8 mouse cellular contexts compared by ENCODE assay signal in the genomic region with DNA sequence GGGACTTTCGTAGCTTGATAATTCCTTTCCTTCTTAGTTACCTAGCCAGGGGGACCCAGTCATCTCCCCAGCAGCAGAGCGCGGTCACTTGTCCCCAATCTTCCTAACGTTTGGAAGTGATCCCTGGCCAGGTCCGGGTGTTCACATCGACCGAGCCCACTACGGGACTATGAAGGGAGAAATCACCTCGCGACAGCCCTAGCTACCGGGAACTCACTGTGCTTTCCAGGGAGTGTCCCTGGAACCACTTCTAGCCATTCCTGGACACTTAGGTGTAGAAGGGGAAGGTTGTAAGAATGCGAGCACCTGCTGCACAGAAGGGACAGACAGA. TPM values are rescaled to one million over a fixed set of nuclear protein-coding genes. Genes with fewer than 3 reads are reported as not detected.
DNase-seq lines count a peak whose midpoint lies in the region; ATAC-seq lines count a peak whose summit lies in the region.

No protein-coding gene starts in this region.

- no peak overlapping the region for H3K27ac ChIP-seq in neural tube, embryonic 11.5 days (ENCODE audit: low read depth, low read length)
- H3K27ac ChIP-seq in embryonic facial prominence, embryonic 12.5 days, result peak overlapping the region; percentile 73
- H3K27ac ChIP-seq in hindbrain, embryonic 10.5 days, result peak overlapping the region; percentile 93
- no peak overlapping the region for H3K27ac ChIP-seq in liver, embryonic 16.5 days (ENCODE audit: low read length)
- no peak overlapping the region for H3K27ac ChIP-seq in stomach, embryonic 14.5 days (ENCODE audit: low read length)

- no peaks in the 10 kb centered on the region for H3K27me3 ChIP-seq in neural tube, embryonic 11.5 days (ENCODE audit: control insufficient read depth, insufficient read depth, low read length)
- H3K27me3 ChIP-seq in embryonic facial prominence, embryonic 12.5 days, result no peaks in the 10 kb centered on the region
- H3K27me3 ChIP-seq in hindbrain, embryonic 10.5 days (ENCODE audit: insufficient read depth, poor library complexity, severe bottlenecking), result peaks cover 24% of the 10 kb centered on the region
- H3K27me3 ChIP-seq in liver, embryonic 16.5 days (ENCODE audit: control insufficient read depth, insufficient read depth, low read depth, low read length), result peaks cover 45% of the 10 kb centered on the region
- H3K27me3 ChIP-seq in stomach, embryonic 14.5 days (ENCODE audit: control insufficient read depth, insufficient read depth, low read length), result no peaks in the 10 kb centered on the region; the same call in 1 of the 2 replicates

- WGBS in neural tube, embryonic 11.5 days, result under 1% methylated on average over 12 of the region's 12 CpGs
- under 1% methylated on average over 12 of the region's 12 CpGs for WGBS in embryonic facial prominence, embryonic 12.5 days
- WGBS in hindbrain, embryonic 10.5 days, result under 1% methylated on average over 12 of the region's 12 CpGs
- 2% methylated on average over 12 of the region's 12 CpGs for WGBS in liver, embryonic 16.5 days (ENCODE audit: insufficient replicate concordance)
- under 1% methylated on average over 12 of the region's 12 CpGs for WGBS in stomach, embryonic 14.5 days

- peak; percentile 50 for DNase-seq in neural tube, embryonic 11.5 days (ENCODE audit: low spot score)
- DNase-seq in neural tube, embryonic 10.5 days (ENCODE audit: extremely low spot score, low spot score), result no peak
- no peak for DNase-seq in hindbrain, embryonic 10.5 days (ENCODE audit: low spot score)
- no peak for DNase-seq in MN1 (ENCODE audit: low spot score)
- no peak for DNase-seq in gastrocnemius, postnatal 25 days

- H3K4me2 ChIP-seq in neural tube, embryonic 11.5 days (ENCODE audit: low read depth), result peak overlapping the region; percentile 96
- H3K4me2 ChIP-seq in embryonic facial prominence, embryonic 12.5 days (replicated peaks), result peak overlapping the region; percentile 81
- peak overlapping the region; percentile 68 for H3K4me2 ChIP-seq in liver, embryonic 16.5 days (ENCODE audit: low read depth, low read length)
- H3K4me2 ChIP-seq in stomach, embryonic 14.5 days (replicated peaks; ENCODE audit: low read depth, low read length), result peak overlapping the region; percentile 95

- ATAC-seq in neural tube, embryonic 11.5 days (ENCODE audit: insufficient read depth, low FRiP score, low TSS enrichment), result no peak
- ATAC-seq in embryonic facial prominence, embryonic 12.5 days (ENCODE audit: insufficient number of reproducible peaks, insufficient read depth, low FRiP score, low TSS enrichment), result no peak
- no peak for ATAC-seq in liver, embryonic 16.5 days (ENCODE audit: low read depth)
- no peak for ATAC-seq in stomach, embryonic 14.5 days (ENCODE audit: insufficient number of reproducible peaks, insufficient read depth, low FRiP score, low read depth)

- H3K9ac ChIP-seq in neural tube, embryonic 11.5 days (ENCODE audit: low read length), result peak overlapping the region; percentile 48
- H3K9ac ChIP-seq in embryonic facial prominence, embryonic 12.5 days, result peak overlapping the region; percentile 57
- H3K9ac ChIP-seq in liver, embryonic 16.5 days (ENCODE audit: low read depth, low read length), result no peak overlapping the region
- no peak overlapping the region; the same call in 1 of the 2 replicates for H3K9ac ChIP-seq in stomach, embryonic 14.5 days (replicated peaks; ENCODE audit: low read depth, low read length)

- H3K36me3 ChIP-seq in neural tube, embryonic 11.5 days (ENCODE audit: control insufficient read depth, insufficient read depth, low read length), result no peaks in the 10 kb centered on the region
- H3K36me3 ChIP-seq in embryonic facial prominence, embryonic 12.5 days, result no peaks in the 10 kb centered on the region
- peaks cover 4% of the 10 kb centered on the region; the same call in 1 of the 2 replicates for H3K36me3 ChIP-seq in hindbrain, embryonic 10.5 days
- no peaks in the 10 kb centered on the region for H3K36me3 ChIP-seq in liver, embryonic 16.5 days (ENCODE audit: control insufficient read depth, insufficient read depth)
- no peaks in the 10 kb centered on the region for H3K36me3 ChIP-seq in stomach, embryonic 14.5 days (ENCODE audit: control insufficient read depth, insufficient read depth, low read length)

- H3K9me3 ChIP-seq in neural tube, embryonic 11.5 days (ENCODE audit: control insufficient read depth, low read length), result no peaks in the 10 kb centered on the region
- H3K9me3 ChIP-seq in embryonic facial prominence, embryonic 12.5 days, result no peaks in the 10 kb centered on the region
- no peaks in the 10 kb centered on the region for H3K9me3 ChIP-seq in hindbrain, embryonic 10.5 days
- H3K9me3 ChIP-seq in liver, embryonic 16.5 days (replicated peaks; ENCODE audit: control insufficient read depth, low read length), result no peaks in the 10 kb centered on the region
- H3K9me3 ChIP-seq in stomach, embryonic 14.5 days (ENCODE audit: control insufficient read depth, low read depth, low read length), result no peaks in the 10 kb centered on the region

- H3K4me1 ChIP-seq in neural tube, embryonic 11.5 days (ENCODE audit: control insufficient read depth, insufficient read depth, low read length), result peaks cover 7% of the 10 kb centered on the region
- H3K4me1 ChIP-seq in embryonic facial prominence, embryonic 12.5 days, result peaks cover 14% of the 10 kb centered on the region
- peaks cover 54% of the 10 kb centered on the region for H3K4me1 ChIP-seq in hindbrain, embryonic 10.5 days (replicated peaks)
- H3K4me1 ChIP-seq in liver, embryonic 16.5 days (ENCODE audit: control insufficient read depth, low read depth, low read length), result peaks cover 3% of the 10 kb centered on the region
- peaks cover 15% of the 10 kb centered on the region; the same call in 1 of the 2 replicates for H3K4me1 ChIP-seq in stomach, embryonic 14.5 days (ENCODE audit: control insufficient read depth, insufficient read depth, low read length)

- peak overlapping the region; percentile 46 for H3K4me3 ChIP-seq in neural tube, embryonic 11.5 days (ENCODE audit: low read depth, low read length)
- H3K4me3 ChIP-seq in embryonic facial prominence, embryonic 12.5 days, result peak overlapping the region; percentile 75
- peak overlapping the region; percentile 80 for H3K4me3 ChIP-seq in hindbrain, embryonic 10.5 days
- H3K4me3 ChIP-seq in liver, embryonic 16.5 days (ENCODE audit: low read depth, low read length), result peak overlapping the region; percentile 58
- H3K4me3 ChIP-seq in stomach, embryonic 14.5 days (ENCODE audit: low read depth, low read length), result peak overlapping the region; percentile 65

RNA-seq across cellular contexts. Expression of gene Epha4, which starts 0.7 kb away (rescaled TPM):
- 23.1 and 26.6 TPM in 2 replicates for polyA plus RNA-seq in neural tube, embryonic 11.5 days (2014; fragmentation: Nextera tagmentation; extraction: Ambion mirVana)
- polyA plus RNA-seq in embryonic facial prominence, embryonic 12.5 days (2016; fragmentation: Nextera tagmentation; extraction: Ambion mirVana), result 60.1 and 63.6 TPM in 2 replicates
- 25.4 and 30.4 TPM in 2 replicates for polyA plus RNA-seq in hindbrain, embryonic 10.5 days (2016; fragmentation: Nextera tagmentation; extraction: Ambion mirVana)
- polyA plus RNA-seq in liver, embryonic 16.5 days (2015; fragmentation: Nextera tagmentation; extraction: Ambion mirVana), result 0.22 and 0.30 TPM in 2 replicates
- 18.2 and 19.9 TPM in 2 replicates for polyA plus RNA-seq in stomach, embryonic 14.5 days (2014; fragmentation: Nextera tagmentation; extraction: Ambion mirVana)
- 1 to 10 TPM; 1.7 to 2.1 TPM for total RNA-seq in gastrocnemius, postnatal 25 days (2021)

Comparison
In these comparisons a context has a peak if more than half of its experiments do, and no peak if none do; other contexts are left out.
1. H3K27ac ChIP-seq: peak in embryonic facial prominence, embryonic 12.5 days (single experiment) and hindbrain, embryonic 10.5 days (single experiment); none in neural tube, embryonic 11.5 days (single experiment), liver, embryonic 16.5 days (single experiment) and stomach, embryonic 14.5 days (single experiment).
2. H3K9ac ChIP-seq: peak in neural tube, embryonic 11.5 days (single experiment) and embryonic facial prominence, embryonic 12.5 days (single experiment); none in liver, embryonic 16.5 days (single experiment) and stomach, embryonic 14.5 days (single experiment).
3. RNA of gene Epha4, which starts 0.7 kb away (polyA plus RNA-seq): 60.1 to 63.6 TPM in embryonic facial prominence, embryonic 12.5 days, 25.4 to 30.4 TPM in hindbrain, embryonic 10.5 days, 23.1 to 26.6 TPM in neural tube, embryonic 11.5 days and 18.2 to 19.9 TPM in stomach, embryonic 14.5 days; 0.22 to 0.30 TPM in liver, embryonic 16.5 days; every median in the first group is over 10 times any median in the second.
4. Peak in every context shown above with its lines, with median percentiles within 50 percentile points of each other: H3K4me2 ChIP-seq and H3K4me3 ChIP-seq.